Mouse (Mus musculus): ENCODE measurements at regions not wholly inside any gene's neighbourhood (a gene's known extent, or its start where the extent isn't known, plus 50 kb on each side); places are given as distances from the start of the nearest gene placed in this dataset.
A peak's percentile ranks its signal among the peaks of the same experiment; 100 is the strongest.

GRCm38 (mm10) chr13:56021716-56022115, 114.4 kb downstream of the H2afy start:
- DNase-seq (ENCODE audit: low read depth, low spot score): no peak

GRCm38 (mm10) chr13:56014006-56014405, 122.2 kb downstream of the H2afy start:
- DNase-seq (ENCODE audit: low read depth, low spot score): no peak

- DNase-seq (ENCODE audit: low read depth, low spot score): no peak
These were observed 125.7 kb downstream of the H2afy start for GRCm38 (mm10) chr13:56010416-56010815.

GRCm38 (mm10) chr13:56006827-56007226, 129.3 kb downstream of the H2afy start:
- no peak for DNase-seq (ENCODE audit: low read depth, low spot score)

GRCm38 (mm10) chr13:56005746-56006145, 130.4 kb downstream of the H2afy start:
- DNase-seq (ENCODE audit: low read depth, low spot score): no peak

- peak; percentile 60 for DNase-seq (ENCODE audit: low read depth, low spot score)
These were observed 132.3 kb downstream of the H2afy start for GRCm38 (mm10) chr13:56003724-56004393.

GRCm38 (mm10) chr13:55995255-55995654, 140.9 kb downstream of the H2afy start:
- DNase-seq (ENCODE audit: low read depth, low spot score): no peak

- DNase-seq (ENCODE audit: low read depth, low spot score): no peak
These were observed 141.7 kb downstream of the H2afy start for GRCm38 (mm10) chr13:55994460-55994859.

- no peak for DNase-seq (ENCODE audit: low read depth, low spot score)
These were observed 143.5 kb downstream of the H2afy start for GRCm38 (mm10) chr13:55992699-55993098.

GRCm38 (mm10) chr13:55991216-55991615, 144.9 kb downstream of the H2afy start:
- no peak for DNase-seq (ENCODE audit: low read depth, low spot score)

- no peak for DNase-seq (ENCODE audit: low read depth, low spot score)
These were observed 146.0 kb downstream of the H2afy start for GRCm38 (mm10) chr13:55990186-55990585.

GRCm38 (mm10) chr13:55989401-55989800, 146.8 kb downstream of the H2afy start:
- DNase-seq (ENCODE audit: low read depth, low spot score): no peak

- DNase-seq (ENCODE audit: low read depth, low spot score): no peak
These were observed 149.4 kb upstream of the Pitx1 start for GRCm38 (mm10) chr13:55985396-55985795.

GRCm38 (mm10) chr13:55984772-55985171, 148.8 kb upstream of the Pitx1 start:
- DNase-seq (ENCODE audit: low read depth, low spot score): no peak

GRCm38 (mm10) chr13:55983851-55984250, 147.9 kb upstream of the Pitx1 start:
- DNase-seq (ENCODE audit: low read depth, low spot score): no peak

- DNase-seq (ENCODE audit: low read depth, low spot score): no peak
These were observed 145.0 kb upstream of the Pitx1 start for GRCm38 (mm10) chr13:55981041-55981440.

- DNase-seq (ENCODE audit: low read depth, low spot score): no peak
These were observed 141.9 kb upstream of the Pitx1 start for GRCm38 (mm10) chr13:55977902-55978301.

GRCm38 (mm10) chr13:55976911-55977381, 141.0 kb upstream of the Pitx1 start:
- DNase-seq (ENCODE audit: low read depth, low spot score): no peak

- DNase-seq (ENCODE audit: low read depth, low spot score): no peak
These were observed 138.1 kb upstream of the Pitx1 start for GRCm38 (mm10) chr13:55974105-55974504.

- no peak for DNase-seq (ENCODE audit: low read depth, low spot score)
These were observed 134.7 kb upstream of the Pitx1 start for GRCm38 (mm10) chr13:55970687-55971086.

GRCm38 (mm10) chr13:55969473-55969872, 133.5 kb upstream of the Pitx1 start:
- DNase-seq (ENCODE audit: low read depth, low spot score): no peak

GRCm38 (mm10) chr13:55967151-55967550, 131.2 kb upstream of the Pitx1 start:
- DNase-seq (ENCODE audit: low read depth, low spot score): no peak

GRCm38 (mm10) chr13:55963005-55963620, 127.1 kb upstream of the Pitx1 start:
- DNase-seq (ENCODE audit: low read depth, low spot score): peak; percentile 6
